8 mouse cellular contexts compared by ENCODE assay signal in the genomic region with DNA sequence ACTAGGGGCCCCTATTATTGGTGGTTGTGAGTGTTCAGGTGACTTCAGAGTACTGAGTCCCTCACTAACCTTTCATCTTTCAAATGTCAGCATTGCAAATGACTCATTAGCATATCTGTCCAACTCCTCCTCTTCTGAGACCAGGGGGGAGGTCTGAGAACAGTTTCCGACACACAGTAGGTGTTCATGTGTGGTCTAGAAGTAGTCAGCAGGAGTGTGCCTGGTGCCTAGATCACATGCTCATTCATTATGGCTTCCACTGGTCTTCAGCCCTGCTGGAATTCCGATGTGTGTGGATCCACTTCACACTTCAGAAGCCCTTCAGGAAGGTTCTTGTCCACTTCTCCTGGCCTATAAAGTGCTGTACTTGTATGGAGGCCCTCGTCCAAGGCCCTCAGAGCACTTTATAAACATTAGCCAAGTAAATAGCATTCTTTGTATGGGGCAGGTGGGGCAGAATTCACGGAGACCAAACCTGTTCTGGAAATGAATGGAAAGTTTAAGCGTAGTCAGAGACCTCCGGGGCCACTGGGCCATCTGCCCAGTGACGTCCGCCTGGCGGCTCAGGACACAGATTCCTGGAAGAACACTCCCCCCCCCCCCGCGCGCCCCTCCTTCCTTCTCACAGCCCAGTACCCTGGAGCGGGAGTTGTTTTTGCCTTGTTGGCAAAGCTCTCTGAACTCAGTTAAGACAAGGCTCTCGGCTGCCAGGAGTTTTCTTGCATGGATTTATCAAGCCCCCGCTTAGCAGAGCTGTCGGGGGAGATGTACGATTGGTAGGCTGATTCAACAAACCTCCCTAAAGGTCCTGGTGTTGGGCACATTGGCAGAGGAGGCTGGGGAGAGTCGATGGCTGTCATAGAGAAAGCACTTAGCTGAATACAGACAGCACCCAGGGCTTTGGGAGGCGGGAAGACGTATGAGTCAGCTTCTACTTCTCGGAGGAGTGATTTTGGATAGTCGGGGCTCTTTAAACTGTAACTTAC.
DNase-seq lines count a peak whose midpoint lies in the region; ATAC-seq and TF ChIP-seq lines count a peak whose summit lies in the region.

No protein-coding gene starts in this region.

- H3K9ac ChIP-seq in embryonic facial prominence, embryonic 15.5 days, result no peak overlapping the region
- H3K9ac ChIP-seq in intestine, postnatal 0 days (ENCODE audit: low read depth, low read length), result no peak overlapping the region

- no peak overlapping the region for H3K4me2 ChIP-seq in embryonic facial prominence, embryonic 15.5 days (replicated peaks)
- H3K4me2 ChIP-seq in intestine, postnatal 0 days (replicated peaks; ENCODE audit: low read depth), result no peak overlapping the region

- peak; percentile 51; the same call in 1 of the 2 replicates for ATAC-seq in embryonic facial prominence, embryonic 15.5 days (ENCODE audit: insufficient number of reproducible peaks, low FRiP score, low TSS enrichment, low read depth)
- ATAC-seq in intestine, postnatal 0 days, result peak; percentile 63

- H3K9me3 ChIP-seq in embryonic facial prominence, embryonic 15.5 days (replicated peaks), result no peaks in the 10 kb centered on the region
- no peaks in the 10 kb centered on the region for H3K9me3 ChIP-seq in intestine, postnatal 0 days (ENCODE audit: control insufficient read depth)
- no peaks in the 10 kb centered on the region for H3K9me3 ChIP-seq in midbrain, embryonic 10.5 days (replicated peaks)

- H3K27me3 ChIP-seq in embryonic facial prominence, embryonic 15.5 days, result no peaks in the 10 kb centered on the region
- no peaks in the 10 kb centered on the region for H3K27me3 ChIP-seq in intestine, postnatal 0 days (replicated peaks; ENCODE audit: control insufficient read depth, insufficient read depth, low read length)
- H3K27me3 ChIP-seq in midbrain, embryonic 10.5 days (ENCODE audit: low read depth, poor library complexity, severe bottlenecking), result peaks cover 19% of the 10 kb centered on the region; the same call in 1 of the 2 replicates

- TF ChIP-seq CTCF in intestine, postnatal 0 days (IDR thresholded peaks at IDR 0.05; ENCODE audit: low read depth), result no peak

- H3K36me3 ChIP-seq in embryonic facial prominence, embryonic 15.5 days, result no peaks in the 10 kb centered on the region
- H3K36me3 ChIP-seq in intestine, postnatal 0 days (ENCODE audit: control insufficient read depth, insufficient read depth), result no peaks in the 10 kb centered on the region
- no peaks in the 10 kb centered on the region for H3K36me3 ChIP-seq in midbrain, embryonic 10.5 days

- 38% methylated on average over 22 of the region's 22 CpGs for WGBS in embryonic facial prominence, embryonic 15.5 days
- WGBS in intestine, postnatal 0 days, result 36% methylated on average over 22 of the region's 22 CpGs
- WGBS in midbrain, embryonic 10.5 days, result 69% methylated on average over 22 of the region's 22 CpGs

- DNase-seq in ovary, adult 18-20 months (ENCODE audit: low spot score), result peak; percentile 61
- DNase-seq in ovary, postnatal 10 days (ENCODE audit: low spot score), result no peak
- DNase-seq in lung, postnatal 14 days, result peak; percentile 83
- no peak for DNase-seq in natural killer cell, adult 2 months (ENCODE audit: low spot score in 2 of 2)
- DNase-seq in cerebellum, adult 11 months, result no peak
- DNase-seq in midbrain, embryonic 10.5 days (ENCODE audit: low spot score), result no peak

- H3K4me3 ChIP-seq in embryonic facial prominence, embryonic 15.5 days (replicated peaks), result no peak overlapping the region
- H3K4me3 ChIP-seq in intestine, postnatal 0 days (ENCODE audit: low read depth, low read length), result no peak overlapping the region
- no peak overlapping the region for H3K4me3 ChIP-seq in midbrain, embryonic 10.5 days

- H3K27ac ChIP-seq in embryonic facial prominence, embryonic 15.5 days (replicated peaks), result peak overlapping the region; percentile 63
- H3K27ac ChIP-seq in intestine, postnatal 0 days (ENCODE audit: low read depth, low read length), result peak overlapping the region; percentile 57
- no peak overlapping the region for H3K27ac ChIP-seq in midbrain, embryonic 10.5 days (replicated peaks)

- H3K4me1 ChIP-seq in embryonic facial prominence, embryonic 15.5 days, result peaks cover 22% of the 10 kb centered on the region
- H3K4me1 ChIP-seq in intestine, postnatal 0 days (replicated peaks; ENCODE audit: control insufficient read depth, insufficient read depth, low read length), result no peaks in the 10 kb centered on the region
- peaks cover 11% of the 10 kb centered on the region for H3K4me1 ChIP-seq in midbrain, embryonic 10.5 days

Comparison
In these comparisons a context has a peak if more than half of its experiments do, and no peak if none do; other contexts are left out.
1. DNase-seq: peak in ovary, adult 18-20 months (single experiment) and lung, postnatal 14 days (single experiment); none in ovary, postnatal 10 days (single experiment), natural killer cell, adult 2 months (0 of 2), cerebellum, adult 11 months (single experiment) and midbrain, embryonic 10.5 days (single experiment).